Mouse (Mus musculus) spleen, postnatal 14 days (tissue): Measurements from ENCODE around the gene Tank.
A peak's percentile ranks its signal among the peaks of the same experiment; 100 is the strongest.

Source experiments
- DNase-seq, 2 experiments: peaks; one replicate each; pipeline ENCODE4 v3.0.0; 2021 to 2022; ENCODE audit warnings: low spot score in 2 of 2

Gene Tank

GRCm38 (mm10) chr2:61580091-61580490, 1.7 kb downstream of the Tank start:
- DNase-seq: no peak

GRCm38 (mm10) chr2:61580555-61581080, 2.2 kb downstream of the Tank start:
- DNase-seq: no peak

- DNase-seq: no peak
Measured at GRCm38 (mm10) chr2:61582578-61583315, 4.4 kb downstream of the Tank start.

GRCm38 (mm10) chr2:61585447-61585846, 7.1 kb downstream of the Tank start:
- no peak for DNase-seq

GRCm38 (mm10) chr2:61586166-61586565, 7.8 kb downstream of the Tank start:
- no peak for DNase-seq

- DNase-seq: no peak
Measured at GRCm38 (mm10) chr2:61590751-61591150, 12.4 kb downstream of the Tank start.

DNA sequence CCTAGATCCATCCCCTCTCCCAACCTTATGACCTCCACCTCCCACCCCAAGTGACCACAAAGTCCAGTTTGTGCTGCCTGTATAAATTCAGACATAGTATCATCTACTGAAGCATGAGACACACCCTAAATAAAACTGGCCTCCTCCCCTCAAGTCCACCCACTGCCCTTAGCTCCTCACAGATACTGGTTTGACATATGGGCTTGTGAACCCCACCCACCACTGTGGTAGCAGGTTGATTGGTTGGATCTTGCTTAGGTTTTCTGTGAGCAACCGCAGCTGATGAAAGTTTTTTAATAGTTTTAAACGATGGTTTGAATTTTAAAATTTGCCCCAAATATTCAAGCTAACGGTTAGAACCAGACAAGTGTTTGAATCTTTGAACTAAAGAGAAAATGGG, 13.7 kb downstream of the Tank start:
- DNase-seq: no peak

DNA sequence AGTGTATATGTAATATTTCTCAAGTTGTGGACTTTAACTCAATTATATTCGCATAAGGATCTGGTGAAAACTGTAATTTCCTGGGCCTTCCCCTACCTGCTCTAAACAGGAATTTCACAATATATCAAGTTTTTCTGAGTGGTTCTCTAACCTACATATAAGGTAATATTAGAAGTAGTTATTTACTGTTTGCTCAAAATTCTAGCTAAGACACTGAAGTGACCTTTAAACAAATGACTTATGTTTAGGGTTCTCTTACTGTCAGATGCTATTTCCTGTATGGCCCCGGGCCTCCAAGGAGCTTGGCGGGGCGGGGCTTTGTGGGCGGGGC, 14.3 kb downstream of the Tank start:
- DNase-seq: no peak

- peak; percentile 94 to 95 for DNase-seq
Measured at GRCm38 (mm10) chr2:61593030-61593811, 14.8 kb downstream of the Tank start.

GRCm38 (mm10) chr2:61593871-61594304, 15.5 kb downstream of the Tank start:
- DNase-seq: no peak

DNA sequence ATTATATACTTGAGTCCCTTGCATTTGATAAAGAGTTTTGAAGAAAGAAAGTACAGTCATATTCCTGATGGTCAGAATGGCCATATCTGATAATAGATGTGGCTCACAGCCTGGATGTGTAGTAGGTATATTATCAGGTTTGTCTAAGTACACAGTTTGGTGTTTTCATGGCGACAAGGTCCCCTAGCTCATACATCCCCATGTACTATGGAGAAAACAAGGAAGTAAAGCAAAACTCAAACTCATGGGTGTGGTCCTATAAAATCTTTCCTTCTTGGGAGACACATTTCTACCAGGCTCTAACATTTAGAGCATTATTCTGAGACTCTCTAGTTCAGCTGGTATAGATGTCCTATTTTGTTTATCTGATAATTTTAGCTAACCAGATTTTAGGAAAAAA, 21.3 kb downstream of the Tank start:
- DNase-seq: no peak

DNA sequence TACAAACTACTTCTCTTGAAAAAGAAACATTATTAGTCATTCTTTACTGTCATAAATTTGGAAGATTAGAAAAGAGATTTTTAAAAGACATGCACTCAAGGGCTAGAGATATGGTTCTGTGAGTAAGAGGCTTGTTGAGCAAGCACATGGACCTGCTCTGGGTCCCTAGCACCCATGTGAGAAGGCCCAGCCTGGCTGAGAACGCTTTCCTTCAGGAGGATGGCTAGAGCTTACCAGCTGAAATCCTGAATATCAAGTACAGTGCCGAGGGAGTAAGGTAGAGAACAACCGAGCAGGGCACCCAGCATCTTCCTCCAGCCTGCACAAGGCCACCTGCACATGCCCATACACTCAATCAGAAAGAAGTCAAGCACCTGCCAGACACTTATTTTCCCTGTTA, 25.1 kb downstream of the Tank start:
- no peak for DNase-seq

GRCm38 (mm10) chr2:61606942-61607341, 28.6 kb downstream of the Tank start:
- no peak for DNase-seq

DNA sequence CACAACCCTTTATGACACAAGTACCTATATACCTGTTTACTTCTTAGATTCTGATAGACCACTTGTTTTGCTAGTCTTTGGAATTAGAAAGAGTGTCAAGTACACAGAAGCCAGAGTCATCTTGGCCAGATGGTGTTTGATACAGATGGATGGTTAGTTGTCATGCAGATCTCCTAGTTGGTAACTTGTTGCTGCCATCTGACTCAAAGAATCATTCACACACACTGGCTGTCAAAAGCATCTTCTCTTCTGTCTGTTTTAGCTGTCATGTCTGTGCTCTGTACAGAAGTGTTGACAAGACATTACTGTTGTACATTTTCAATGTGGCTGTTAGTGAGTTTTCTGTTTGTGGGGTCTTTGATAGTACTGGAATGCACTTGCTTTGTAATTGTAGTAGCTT, 45.6 kb downstream of the Tank start:
- no peak for DNase-seq

DNA sequence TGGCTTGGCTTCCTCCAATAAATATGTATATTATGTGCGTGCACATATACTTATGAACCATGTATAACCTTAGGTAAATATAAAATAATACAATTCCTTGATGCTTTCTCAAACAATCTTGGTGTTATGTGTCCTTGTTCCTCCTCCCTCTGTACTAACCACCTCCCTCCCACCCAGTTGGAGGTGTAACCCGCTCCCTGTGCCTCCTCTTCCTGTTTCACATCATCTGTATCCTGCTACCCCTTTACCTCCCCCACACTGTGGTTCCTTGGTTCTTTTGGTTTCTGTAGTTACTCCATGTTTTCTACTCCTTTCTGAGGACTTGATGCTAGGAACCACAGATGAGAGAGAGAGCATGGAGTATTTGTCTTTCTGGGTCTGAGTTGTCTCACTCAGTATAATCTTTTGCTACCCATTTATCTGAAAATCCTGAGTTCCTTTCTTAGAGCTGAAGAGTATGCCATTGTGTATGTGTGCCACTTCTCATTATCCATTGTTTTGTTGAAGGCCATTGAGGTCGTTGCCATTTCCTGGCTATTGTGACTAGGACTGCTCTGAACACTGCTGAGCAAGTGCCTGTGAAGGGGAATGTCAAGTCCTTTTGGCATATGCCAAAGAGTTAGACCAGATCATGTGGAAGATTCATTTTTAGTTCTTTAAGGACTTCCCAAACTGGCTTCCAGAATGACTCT, 52.6 kb downstream of the Tank start:
- DNase-seq: no peak

- no peak for DNase-seq
Measured at GRCm38 (mm10) chr2:61635099-61635498, 56.7 kb downstream of the Tank start.

DNA sequence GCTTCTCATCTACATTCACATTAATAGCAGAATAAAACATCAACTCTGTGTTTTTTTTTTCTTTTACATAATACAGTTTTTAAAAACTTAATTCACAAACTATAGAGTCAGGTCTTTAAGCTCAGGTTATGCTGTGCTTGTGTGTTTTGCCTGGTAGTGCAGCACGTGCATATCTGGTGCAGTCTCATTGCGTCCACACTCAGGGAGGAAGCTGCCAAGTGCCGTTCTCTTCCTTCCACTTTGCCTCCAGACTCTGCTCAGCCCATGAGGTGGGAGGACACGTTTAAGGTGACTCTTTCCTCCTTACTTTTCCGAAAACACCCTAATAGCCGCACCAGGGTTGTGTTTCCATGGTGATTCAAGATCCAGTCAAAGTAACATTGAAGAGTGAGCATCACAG, 59.8 kb downstream of the Tank start:
- DNase-seq: no peak

DNA sequence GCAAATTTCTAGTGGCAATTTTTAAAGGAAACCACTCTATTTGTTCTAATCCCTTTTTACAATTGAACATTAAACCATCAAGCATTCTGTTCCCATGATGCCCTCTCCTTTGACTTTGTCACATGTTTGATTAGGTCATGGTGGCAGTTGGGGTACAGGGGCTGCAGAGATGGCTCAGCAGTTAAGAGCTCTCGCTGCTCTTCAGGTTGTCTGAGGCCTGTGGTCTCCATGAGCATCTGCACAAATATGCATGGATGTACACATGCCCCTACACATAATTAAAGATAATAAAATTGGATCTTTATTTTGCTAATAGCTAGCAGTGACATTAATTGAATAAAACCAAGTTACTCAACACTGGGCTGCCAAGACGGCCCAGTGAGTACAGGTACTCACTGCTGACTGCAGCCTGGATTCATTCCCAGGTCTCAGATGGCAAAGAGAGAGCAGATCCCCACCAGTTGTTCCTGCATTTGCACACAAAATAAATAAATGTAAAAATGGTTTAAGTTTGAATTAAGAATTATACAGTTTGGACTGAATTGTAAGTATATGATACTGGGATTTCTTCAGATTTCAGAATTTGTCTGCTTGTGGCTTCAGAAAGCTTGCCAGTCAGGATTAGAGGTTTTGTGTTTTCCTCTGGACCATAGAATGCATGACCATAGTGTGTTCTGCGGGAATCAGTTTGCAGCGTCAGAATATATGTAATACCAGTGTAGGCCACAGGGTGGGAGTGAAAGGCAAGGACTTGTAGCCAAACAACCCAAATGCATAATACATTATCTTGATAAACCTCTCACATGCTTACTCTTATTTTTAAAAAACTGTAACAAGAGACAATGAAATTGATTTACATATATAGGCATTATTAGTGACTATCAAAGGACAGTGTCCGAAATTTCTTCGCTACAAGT, 64.3 kb downstream of the Tank start:
- DNase-seq: peak in 1 of 2 experiments; percentile 13

GRCm38 (mm10) chr2:61651206-61651605, 72.8 kb downstream of the Tank start:
- no peak for DNase-seq

GRCm38 (mm10) chr2:61651640-61652039, 73.3 kb downstream of the Tank start:
- DNase-seq: no peak

GRCm38 (mm10) chr2:61655046-61655381, 76.6 kb downstream of the Tank start:
- no peak for DNase-seq
